Mouse (Mus musculus): ENCODE results near the gene Xdh.

DNA sequence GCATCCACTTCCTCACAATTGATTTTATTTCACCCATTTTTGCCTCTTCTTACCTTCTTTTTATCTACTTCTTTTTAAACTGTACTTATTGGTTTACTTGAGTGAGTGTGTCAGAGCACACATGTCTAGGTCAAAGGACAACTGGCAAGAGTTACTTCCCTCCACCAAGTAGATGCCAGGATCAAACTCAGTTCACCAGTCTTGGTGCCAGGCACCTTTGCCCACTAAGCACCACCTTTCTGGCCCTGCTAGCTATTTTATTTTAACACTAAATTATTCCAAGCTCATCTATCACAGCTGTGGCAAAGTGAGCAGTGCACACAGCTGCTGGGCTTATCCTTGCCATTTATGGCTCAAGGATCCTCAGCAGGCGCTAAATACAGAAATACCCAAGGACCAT is 46.9 kb downstream of the Xdh start:
- TF ChIP-seq CTCF (IDR thresholded peaks at IDR 0.05; ENCODE audit: borderline replicate concordance, control insufficient read depth, extremely low read depth, insufficient read depth, low read length, poor library complexity) (no peak), POLR2A (IDR thresholded peaks at IDR 0.05; ENCODE audit: control insufficient read depth, extremely low read depth, insufficient read depth, low read length, poor library complexity) (no peak)

Measured in thymus, adult 2 months (tissue).